Mouse (Mus musculus) testis, postnatal 10 days (tissue): ENCODE data around the gene Elf4.

Experiments used
- DNase-seq: peaks from one replicate; pipeline ENCODE4 v3.0.0; 2021; ENCODE audit warnings: low spot score

The Elf4 gene

DNA sequence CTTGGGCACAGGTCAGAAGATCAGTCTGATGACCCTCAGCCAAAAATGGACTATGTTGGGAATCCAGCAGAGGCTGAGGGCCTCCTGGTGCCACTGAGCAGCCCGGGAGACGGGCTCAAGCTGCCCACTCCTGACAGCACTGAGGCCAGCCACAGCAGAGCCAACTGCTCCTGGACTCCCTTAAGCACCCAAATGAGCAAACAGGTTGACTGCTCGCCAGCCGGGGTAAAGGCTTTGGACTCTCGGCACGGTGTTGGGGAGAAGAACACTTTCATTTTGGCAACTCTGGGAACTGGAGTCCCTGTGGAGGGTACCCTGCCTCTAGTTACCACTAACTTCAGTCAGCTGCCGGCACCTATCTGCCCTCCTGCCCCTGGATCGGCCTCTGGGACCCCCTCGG lies 95.1 kb downstream of the Elf4 start:
- DNase-seq: no peak

DNA sequence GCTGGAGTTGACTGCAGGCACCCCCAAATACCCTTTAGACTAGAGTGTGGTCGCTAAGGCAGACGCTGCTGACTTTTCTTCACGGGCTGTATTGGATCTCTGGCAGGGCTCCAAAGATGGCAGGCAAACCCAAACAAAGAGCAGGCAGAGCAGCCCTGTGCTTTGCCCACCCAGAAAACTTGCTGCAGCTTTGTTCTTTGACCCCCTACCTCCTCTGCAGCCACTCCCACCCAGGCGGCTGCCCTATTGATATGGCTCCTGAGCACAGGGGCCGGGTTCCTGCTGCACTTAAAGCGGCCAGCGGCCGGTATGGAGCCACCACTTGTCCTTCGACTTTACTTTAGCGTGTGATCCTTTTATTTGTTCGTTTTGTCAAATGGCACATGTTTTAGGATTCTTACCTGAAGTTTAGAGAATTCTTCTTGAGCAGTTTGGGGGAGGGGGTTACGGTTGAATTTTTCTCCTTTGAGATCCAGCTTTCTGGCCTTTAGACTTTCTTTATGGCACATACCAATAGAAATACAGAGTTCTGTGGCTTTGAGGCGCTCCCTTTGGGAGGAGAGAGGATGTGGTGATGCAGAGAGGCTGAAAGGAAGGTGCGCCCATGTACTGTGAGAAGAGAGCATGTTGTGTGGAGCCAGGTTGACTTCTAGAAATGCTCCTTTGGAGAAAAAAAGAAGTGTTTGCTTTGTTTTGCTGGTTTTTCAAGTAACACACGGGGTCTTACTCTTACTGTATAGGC lies 96.9 kb downstream of the Elf4 start:
- DNase-seq: no peak
